8 mouse cellular contexts compared by ENCODE assay signal in genomic region chr13:54282149-54282860, GRCm38 (mm10).
DNase-seq lines count a peak whose midpoint lies in the region; ATAC-seq and TF ChIP-seq lines count a peak whose summit lies in the region.

No protein-coding gene starts in this region.

- TF ChIP-seq CTCF in kidney, postnatal 0 days (IDR thresholded peaks at IDR 0.05; ENCODE audit: low read depth) = no peak

- no peak overlapping the region for H3K9ac ChIP-seq in kidney, postnatal 0 days (ENCODE audit: low read depth, low read length)
- no peak overlapping the region for H3K9ac ChIP-seq in midbrain, embryonic 15.5 days

- H3K4me1 ChIP-seq in kidney, postnatal 0 days (replicated peaks; ENCODE audit: insufficient read depth, low read length) = no peaks in the 10 kb centered on the region; the same call in 1 of the 2 replicates
- peaks cover 17% of the 10 kb centered on the region for H3K4me1 ChIP-seq in hindbrain, embryonic 10.5 days (replicated peaks)
- peaks cover 27% of the 10 kb centered on the region for H3K4me1 ChIP-seq in midbrain, embryonic 15.5 days

- peak overlapping the region; percentile 44 for H3K4me2 ChIP-seq in kidney, postnatal 0 days (ENCODE audit: low read length)
- H3K4me2 ChIP-seq in midbrain, embryonic 15.5 days = peak overlapping the region; percentile 38

- no peak for DNase-seq in kidney, postnatal 0 days (ENCODE audit: low spot score)
- no peak for DNase-seq in kidney, adult 11 months
- peak; percentile 76 to 78 for DNase-seq in cerebellum, postnatal 25 days
- peak; percentile 21 for DNase-seq in hindbrain, embryonic 10.5 days (ENCODE audit: low spot score)
- DNase-seq in thymus, postnatal 36 days = no peak
- no peak for DNase-seq in yolk sac, embryonic 10.5 days (ENCODE audit: low spot score)
- DNase-seq in adrenal gland, postnatal 4 days (ENCODE audit: low spot score in 2 of 2) = no peak

- H3K4me3 ChIP-seq in kidney, postnatal 0 days (replicated peaks; ENCODE audit: low read depth, low read length) = no peak overlapping the region
- H3K4me3 ChIP-seq in hindbrain, embryonic 10.5 days = peak overlapping the region; percentile 38
- no peak overlapping the region for H3K4me3 ChIP-seq in midbrain, embryonic 15.5 days

- no peaks in the 10 kb centered on the region for H3K27me3 ChIP-seq in kidney, postnatal 0 days (ENCODE audit: insufficient read depth, low read length)
- peaks cover 29% of the 10 kb centered on the region for H3K27me3 ChIP-seq in hindbrain, embryonic 10.5 days (ENCODE audit: insufficient read depth, poor library complexity, severe bottlenecking)
- no peaks in the 10 kb centered on the region for H3K27me3 ChIP-seq in midbrain, embryonic 15.5 days (replicated peaks)

- 8% methylated on average over 17 of the region's 17 CpGs for WGBS in kidney, postnatal 0 days
- WGBS in hindbrain, embryonic 10.5 days = 19% methylated on average over 17 of the region's 17 CpGs
- 18% methylated on average over 17 of the region's 17 CpGs for WGBS in midbrain, embryonic 15.5 days

- H3K27ac ChIP-seq in kidney, postnatal 0 days = no peak overlapping the region
- peak overlapping the region; percentile 54; the same call in 1 of the 2 replicates for H3K27ac ChIP-seq in hindbrain, embryonic 10.5 days
- peak overlapping the region; percentile 55 for H3K27ac ChIP-seq in midbrain, embryonic 15.5 days

- H3K36me3 ChIP-seq in kidney, postnatal 0 days (ENCODE audit: insufficient read depth, low read length) = no peaks in the 10 kb centered on the region
- no peaks in the 10 kb centered on the region for H3K36me3 ChIP-seq in hindbrain, embryonic 10.5 days
- no peaks in the 10 kb centered on the region for H3K36me3 ChIP-seq in midbrain, embryonic 15.5 days (replicated peaks)

- H3K9me3 ChIP-seq in kidney, postnatal 0 days (replicated peaks; ENCODE audit: low read length) = no peaks in the 10 kb centered on the region
- H3K9me3 ChIP-seq in hindbrain, embryonic 10.5 days = no peaks in the 10 kb centered on the region; the same call in 1 of the 2 replicates
- no peaks in the 10 kb centered on the region for H3K9me3 ChIP-seq in midbrain, embryonic 15.5 days

- ATAC-seq in kidney, postnatal 0 days (replicated peaks; ENCODE audit: low FRiP score, low read depth) = no peak
- peak; percentile 56 for ATAC-seq in midbrain, embryonic 15.5 days (replicated peaks)

Comparison
In these comparisons a context has a peak if more than half of its experiments do, and no peak if none do; other contexts are left out.
1. DNase-seq: peak in cerebellum, postnatal 25 days (2 of 2) and hindbrain, embryonic 10.5 days (single experiment); none in kidney, postnatal 0 days (single experiment), kidney, adult 11 months (single experiment), thymus, postnatal 36 days (0 of 2), yolk sac, embryonic 10.5 days (single experiment) and adrenal gland, postnatal 4 days (0 of 2).